Mouse (Mus musculus): ENCODE measurements around the gene Lhfpl2. TPM values are rescaled to one million over a fixed set of nuclear protein-coding genes. Genes with fewer than 3 reads are reported as not detected.

The Lhfpl2 gene
- polyA plus RNA-seq, 1 experiment from 2014 or later, result 24.7 TPM

- no peak overlapping the region for H3K27ac ChIP-seq (ENCODE audit: low read depth, low read length)
Observed at GRCm38 (mm10) chr13:94117522-94117921, 59.9 kb downstream of the Lhfpl2 start.

GRCm38 (mm10) chr13:94118091-94118490 lies 60.5 kb downstream of the Lhfpl2 start:
- Histone ChIP-seq H3K27me3 (ENCODE audit: control insufficient read depth, insufficient read depth, low read length) (no peaks in the 10 kb centered on the region), H3K9ac (ENCODE audit: low read length) (no peak overlapping the region), H3K9me3 (ENCODE audit: control insufficient read depth, low read length) (no peaks in the 10 kb centered on the region), H3K36me3 (ENCODE audit: control insufficient read depth, insufficient read depth, low read length) (no peaks in the 10 kb centered on the region), H3K27ac (ENCODE audit: low read depth, low read length) (no peak overlapping the region), H3K4me2 (ENCODE audit: low read depth, low read length, severe bottlenecking) (no peak overlapping the region), H3K4me1 (replicated peaks; ENCODE audit: control insufficient read depth, insufficient read depth, low read length) (no peaks in the 10 kb centered on the region), H3K4me3 (ENCODE audit: low read depth, low read length) (no peak overlapping the region)
- ATAC-seq (replicated peaks; ENCODE audit: low FRiP score) (no peak), DNase-seq (ENCODE audit: low spot score) (no peak)
- WGBS, result 100% methylated on average over 1 of the region's 1 CpGs

More at GRCm38 (mm10) chr13:94117522-94117921, 59.9 kb downstream of the Lhfpl2 start:
- Histone ChIP-seq H3K9ac (ENCODE audit: low read length) (no peak overlapping the region), H3K9me3 (ENCODE audit: control insufficient read depth, low read length) (no peaks in the 10 kb centered on the region), H3K4me1 (replicated peaks; ENCODE audit: control insufficient read depth, insufficient read depth, low read length) (no peaks in the 10 kb centered on the region), H3K4me2 (ENCODE audit: low read depth, low read length, severe bottlenecking) (no peak overlapping the region), H3K36me3 (ENCODE audit: control insufficient read depth, insufficient read depth, low read length) (no peaks in the 10 kb centered on the region), H3K27me3 (ENCODE audit: control insufficient read depth, insufficient read depth, low read length) (no peaks in the 10 kb centered on the region), H3K4me3 (ENCODE audit: low read depth, low read length) (no peak overlapping the region)
- ATAC-seq (replicated peaks; ENCODE audit: low FRiP score), result no peak
- no peak for DNase-seq (ENCODE audit: low spot score)
- WGBS, result 95% methylated on average over 10 of the region's 10 CpGs

- Histone ChIP-seq H3K9ac (ENCODE audit: low read length) (no peak overlapping the region), H3K27ac (ENCODE audit: low read depth, low read length) (no peak overlapping the region), H3K36me3 (ENCODE audit: control insufficient read depth, insufficient read depth, low read length) (no peaks in the 10 kb centered on the region), H3K4me2 (ENCODE audit: low read depth, low read length, severe bottlenecking) (no peak overlapping the region), H3K27me3 (ENCODE audit: control insufficient read depth, insufficient read depth, low read length) (no peaks in the 10 kb centered on the region), H3K4me3 (ENCODE audit: low read depth, low read length) (no peak overlapping the region), H3K4me1 (replicated peaks; ENCODE audit: control insufficient read depth, insufficient read depth, low read length) (no peaks in the 10 kb centered on the region), H3K9me3 (ENCODE audit: control insufficient read depth, low read length) (no peaks in the 10 kb centered on the region)
- no peak for ATAC-seq (replicated peaks; ENCODE audit: low FRiP score)
- no peak for DNase-seq (ENCODE audit: low spot score)
- 92% methylated on average over 5 of the region's 5 CpGs for WGBS
Observed at GRCm38 (mm10) chr13:94119309-94119708, 61.7 kb downstream of the Lhfpl2 start.

GRCm38 (mm10) chr13:94122703-94123592 lies 65.4 kb downstream of the Lhfpl2 start:
- no peaks in the 10 kb centered on the region for H3K9me3 ChIP-seq (ENCODE audit: control insufficient read depth, low read length)
- H3K27me3 ChIP-seq (ENCODE audit: control insufficient read depth, insufficient read depth, low read length), result no peaks in the 10 kb centered on the region
- H3K4me1 ChIP-seq (replicated peaks; ENCODE audit: control insufficient read depth, insufficient read depth, low read length), result no peaks in the 10 kb centered on the region
- no peak overlapping the region for H3K27ac ChIP-seq (ENCODE audit: low read depth, low read length)
- ATAC-seq (replicated peaks; ENCODE audit: low FRiP score) (no peak), DNase-seq (ENCODE audit: low spot score) (no peak)
- no peak overlapping the region for H3K4me2 ChIP-seq (ENCODE audit: low read depth, low read length, severe bottlenecking)
- 91% methylated on average over 16 of the region's 16 CpGs for WGBS
- H3K9ac ChIP-seq (ENCODE audit: low read length), result no peak overlapping the region
- no peaks in the 10 kb centered on the region for H3K36me3 ChIP-seq (ENCODE audit: control insufficient read depth, insufficient read depth, low read length)
- no peak overlapping the region for H3K4me3 ChIP-seq (ENCODE audit: low read depth, low read length)

DNA sequence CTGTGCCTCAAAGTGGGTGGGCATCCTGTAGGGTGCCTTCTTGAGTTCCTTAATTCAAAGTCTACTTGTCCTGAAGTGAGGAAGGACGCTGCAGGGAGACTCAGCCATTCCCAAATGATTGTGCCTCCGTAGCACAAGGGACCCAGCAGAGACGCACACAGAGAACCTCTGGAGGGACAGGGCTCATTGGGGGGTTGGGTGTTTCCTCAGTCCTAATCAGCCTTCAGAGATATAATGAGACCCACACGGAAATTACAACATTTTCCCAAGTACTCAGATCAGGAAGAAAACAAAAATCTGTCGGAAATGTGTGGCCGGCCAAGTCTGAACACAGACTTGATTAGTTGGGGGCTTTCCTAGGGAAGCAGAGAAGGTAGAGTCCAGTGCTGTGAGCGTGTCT lies 72.8 kb downstream of the Lhfpl2 start:
- DNase-seq (ENCODE audit: low spot score), result no peak
- Histone ChIP-seq H3K36me3 (ENCODE audit: control insufficient read depth, insufficient read depth, low read length) (no peaks in the 10 kb centered on the region), H3K4me1 (replicated peaks; ENCODE audit: control insufficient read depth, insufficient read depth, low read length) (0 out of 2 replicates have a peak, but pooled peaks cover 2% of the 10 kb centered on the region), H3K27me3 (ENCODE audit: control insufficient read depth, insufficient read depth, low read length) (no peaks in the 10 kb centered on the region), H3K4me2 (ENCODE audit: low read depth, low read length, severe bottlenecking) (no peak overlapping the region), H3K9ac (ENCODE audit: low read length) (no peak overlapping the region), H3K9me3 (ENCODE audit: control insufficient read depth, low read length) (no peaks in the 10 kb centered on the region), H3K4me3 (ENCODE audit: low read depth, low read length) (no peak overlapping the region), H3K27ac (ENCODE audit: low read depth, low read length) (no peak overlapping the region)
- 59% methylated on average over 7 of the region's 7 CpGs for WGBS
- ATAC-seq (replicated peaks; ENCODE audit: low FRiP score), result no peak

- 95% methylated on average over 4 of the region's 4 CpGs for WGBS
- ATAC-seq (replicated peaks; ENCODE audit: low FRiP score), result no peak
Observed at GRCm38 (mm10) chr13:94131135-94131534, 73.5 kb downstream of the Lhfpl2 start.

DNA sequence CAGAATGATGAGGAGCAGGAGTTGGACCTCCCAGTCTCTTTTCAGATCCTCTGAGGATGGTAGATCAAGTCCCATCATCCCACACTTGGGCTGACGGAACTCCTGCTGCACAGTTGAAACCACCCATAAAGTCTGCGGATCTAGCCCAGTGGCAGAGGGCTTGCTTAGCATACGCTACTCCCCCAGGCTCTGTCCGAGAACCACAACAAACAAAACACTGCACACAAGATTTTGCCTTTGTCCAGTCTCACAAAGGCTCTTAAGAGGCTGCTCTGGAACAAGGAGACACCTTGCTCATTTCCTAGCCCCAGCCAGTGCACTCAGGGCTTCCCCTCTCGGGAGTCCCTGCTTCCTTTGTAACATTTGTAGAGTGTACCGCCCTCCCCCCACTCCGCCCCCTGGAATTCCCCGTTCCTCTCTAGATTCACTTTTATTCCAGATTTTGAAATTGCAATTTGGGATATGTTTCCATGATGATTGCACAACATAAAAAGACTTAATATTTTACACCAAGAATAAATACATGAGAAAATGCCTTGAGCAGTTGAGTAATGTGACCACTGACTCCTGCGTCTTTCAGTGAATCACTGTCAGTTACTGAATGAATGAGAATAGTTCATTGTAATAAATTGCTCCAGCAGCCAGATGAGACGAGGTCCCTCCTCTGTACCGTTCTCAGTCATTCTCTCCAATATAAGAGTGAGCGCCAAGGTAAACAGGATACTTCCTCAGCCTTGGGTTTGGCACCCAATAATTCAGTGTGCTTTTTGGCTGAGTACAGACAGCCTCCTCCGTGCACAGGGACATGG lies 74.8 kb downstream of the Lhfpl2 start:
- no peak for DNase-seq (ENCODE audit: low spot score)
- Histone ChIP-seq H3K36me3 (ENCODE audit: control insufficient read depth, insufficient read depth, low read length) (no peaks in the 10 kb centered on the region), H3K9me3 (ENCODE audit: control insufficient read depth, low read length) (no peaks in the 10 kb centered on the region), H3K4me1 (replicated peaks; ENCODE audit: control insufficient read depth, insufficient read depth, low read length) (0 out of 2 replicates have a peak, but pooled peaks cover 3% of the 10 kb centered on the region), H3K4me3 (ENCODE audit: low read depth, low read length) (no peak overlapping the region), H3K9ac (ENCODE audit: low read length) (no peak overlapping the region), H3K27ac (ENCODE audit: low read depth, low read length) (no peak overlapping the region), H3K4me2 (ENCODE audit: low read depth, low read length, severe bottlenecking) (no peak overlapping the region), H3K27me3 (ENCODE audit: control insufficient read depth, insufficient read depth, low read length) (no peaks in the 10 kb centered on the region)
- ATAC-seq (replicated peaks; ENCODE audit: low FRiP score), result no peak
- 70% methylated on average over 13 of the region's 13 CpGs for WGBS

More at GRCm38 (mm10) chr13:94131135-94131534, 73.5 kb downstream of the Lhfpl2 start:
- Histone ChIP-seq H3K9ac (ENCODE audit: low read length) (no peak overlapping the region), H3K27ac (ENCODE audit: low read depth, low read length) (no peak overlapping the region), H3K9me3 (ENCODE audit: control insufficient read depth, low read length) (no peaks in the 10 kb centered on the region), H3K27me3 (ENCODE audit: control insufficient read depth, insufficient read depth, low read length) (no peaks in the 10 kb centered on the region), H3K4me3 (ENCODE audit: low read depth, low read length) (no peak overlapping the region), H3K4me2 (ENCODE audit: low read depth, low read length, severe bottlenecking) (no peak overlapping the region), H3K36me3 (ENCODE audit: control insufficient read depth, insufficient read depth, low read length) (no peaks in the 10 kb centered on the region), H3K4me1 (replicated peaks; ENCODE audit: control insufficient read depth, insufficient read depth, low read length) (0 out of 2 replicates have a peak, but pooled peaks cover 3% of the 10 kb centered on the region)
- DNase-seq (ENCODE audit: low spot score), result no peak

- Histone ChIP-seq H3K27me3 (ENCODE audit: control insufficient read depth, insufficient read depth, low read length) (no peaks in the 10 kb centered on the region), H3K9ac (ENCODE audit: low read length) (no peak overlapping the region), H3K9me3 (ENCODE audit: control insufficient read depth, low read length) (no peaks in the 10 kb centered on the region), H3K4me2 (ENCODE audit: low read depth, low read length, severe bottlenecking) (no peak overlapping the region), H3K4me3 (ENCODE audit: low read depth, low read length) (no peak overlapping the region), H3K27ac (ENCODE audit: low read depth, low read length) (no peak overlapping the region), H3K4me1 (replicated peaks; ENCODE audit: control insufficient read depth, insufficient read depth, low read length) (0 out of 2 replicates have a peak, but pooled peaks cover 3% of the 10 kb centered on the region), H3K36me3 (ENCODE audit: control insufficient read depth, insufficient read depth, low read length) (no peaks in the 10 kb centered on the region)
- DNase-seq (ENCODE audit: low spot score) (no peak), ATAC-seq (replicated peaks; ENCODE audit: low FRiP score) (no peak)
- WGBS, result 52% methylated on average over 7 of the region's 7 CpGs
Observed at GRCm38 (mm10) chr13:94134646-94135045, 77.0 kb downstream of the Lhfpl2 start.

Measured in forebrain, embryonic 11.5 days (tissue).